Mouse (Mus musculus) cerebellum, adult 8-10 months (tissue): ENCODE measurements around the gene Sag.

ENCODE experiments used
- DNase-seq: peaks from one replicate; pipeline ENCODE4 v3.0.0; 2022

Sag gene

GRCm38 (mm10) chr1:87803576-87803975 is at the start of gene Sag:
Gene Sag, plus strand, starts transcription at chr1:87803680.
- DNase-seq, result no peak

- DNase-seq, result peak; percentile 92
Observed at GRCm38 (mm10) chr1:87755641-87756470, 47.6 kb upstream of the Sag start, which contains the start of gene Atg16l1. Gene Atg16l1, plus strand, starts transcription at chr1:87755870.

GRCm38 (mm10) chr1:87763821-87764220 is 39.7 kb upstream of the Sag start:
- DNase-seq, result no peak

DNA sequence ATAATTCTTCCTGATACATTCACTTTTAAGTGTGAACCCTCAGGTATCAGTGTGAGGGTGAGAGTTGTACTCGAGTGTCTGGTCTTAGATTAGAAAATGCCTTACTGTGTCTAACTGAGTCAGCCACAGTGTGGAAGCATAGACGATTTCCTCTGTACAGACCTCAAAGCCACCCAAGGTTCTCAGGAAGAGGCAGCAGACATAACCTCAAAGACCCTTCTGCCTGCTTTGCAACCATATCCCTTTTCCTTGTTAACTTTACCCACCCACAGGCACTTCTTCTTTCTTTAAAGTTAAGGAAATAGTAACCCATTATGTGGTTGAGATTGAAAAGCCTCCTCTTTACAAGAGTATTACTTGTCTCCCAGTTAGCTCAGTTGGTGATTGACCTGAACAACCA is 37.7 kb upstream of the Sag start:
- no peak for DNase-seq

- no peak for DNase-seq
Observed at GRCm38 (mm10) chr1:87766233-87766632, 37.2 kb upstream of the Sag start.

GRCm38 (mm10) chr1:87769263-87769662 is 34.2 kb upstream of the Sag start:
- no peak for DNase-seq

GRCm38 (mm10) chr1:87770486-87770885 is 33.0 kb upstream of the Sag start:
- DNase-seq, result no peak

DNA sequence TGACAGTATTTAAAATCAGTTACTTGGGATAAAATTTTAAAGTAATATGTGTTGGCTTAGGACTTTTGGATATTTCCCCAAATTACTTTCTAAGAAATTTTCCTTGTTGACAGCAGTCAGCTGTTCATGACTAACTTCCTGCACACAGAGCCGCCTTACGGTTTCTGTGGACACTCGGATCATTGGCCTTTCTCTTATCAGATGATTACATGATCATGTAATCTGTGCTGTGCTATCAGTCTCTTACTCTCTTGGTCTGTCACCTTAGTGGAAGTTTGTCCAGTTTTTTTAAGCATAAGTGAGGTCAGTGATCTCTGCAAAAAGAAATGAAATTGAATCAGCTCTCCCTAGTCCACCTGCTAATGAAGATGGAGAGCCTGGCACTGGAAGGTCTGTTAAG is 31.8 kb upstream of the Sag start:
- no peak for DNase-seq

DNA sequence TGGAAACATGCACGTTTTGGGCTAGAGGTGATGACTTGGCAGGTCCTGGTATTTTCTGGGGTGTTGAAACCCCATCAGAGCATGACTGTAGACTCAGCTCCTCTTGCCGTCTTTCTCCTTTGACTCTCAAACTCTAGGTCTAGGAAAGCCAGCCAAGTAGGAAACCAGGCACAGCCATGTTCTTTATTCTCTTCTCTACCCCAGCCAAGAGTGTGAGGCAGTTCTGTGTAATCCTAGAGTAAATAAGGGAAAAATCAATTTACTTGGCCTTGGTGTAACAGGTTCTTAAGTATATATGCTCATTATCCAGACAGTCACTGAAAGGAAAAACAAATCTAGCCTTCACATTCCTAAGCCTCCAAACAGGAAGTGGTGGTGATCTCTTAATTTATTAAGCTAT is 30.1 kb upstream of the Sag start:
- no peak for DNase-seq

DNA sequence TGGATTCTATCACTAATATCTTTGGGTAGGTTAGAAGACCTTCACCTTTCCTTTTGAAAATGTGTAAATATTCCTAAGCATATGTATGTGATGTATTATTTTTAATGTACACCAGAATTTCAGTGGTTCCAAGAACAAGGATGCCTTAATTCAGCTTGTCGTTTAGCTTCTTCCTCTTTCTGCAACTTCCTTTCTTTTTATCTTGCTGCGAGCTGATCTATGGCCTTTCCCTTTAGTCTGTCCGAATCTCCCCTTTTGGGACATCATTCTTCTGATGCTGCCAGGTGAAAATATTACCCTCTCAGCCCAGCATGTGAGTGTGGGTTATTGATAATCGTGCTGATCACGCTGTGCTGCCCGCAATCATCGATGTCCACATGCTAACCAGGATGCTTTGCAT is 28.6 kb upstream of the Sag start:
- DNase-seq, result no peak

DNA sequence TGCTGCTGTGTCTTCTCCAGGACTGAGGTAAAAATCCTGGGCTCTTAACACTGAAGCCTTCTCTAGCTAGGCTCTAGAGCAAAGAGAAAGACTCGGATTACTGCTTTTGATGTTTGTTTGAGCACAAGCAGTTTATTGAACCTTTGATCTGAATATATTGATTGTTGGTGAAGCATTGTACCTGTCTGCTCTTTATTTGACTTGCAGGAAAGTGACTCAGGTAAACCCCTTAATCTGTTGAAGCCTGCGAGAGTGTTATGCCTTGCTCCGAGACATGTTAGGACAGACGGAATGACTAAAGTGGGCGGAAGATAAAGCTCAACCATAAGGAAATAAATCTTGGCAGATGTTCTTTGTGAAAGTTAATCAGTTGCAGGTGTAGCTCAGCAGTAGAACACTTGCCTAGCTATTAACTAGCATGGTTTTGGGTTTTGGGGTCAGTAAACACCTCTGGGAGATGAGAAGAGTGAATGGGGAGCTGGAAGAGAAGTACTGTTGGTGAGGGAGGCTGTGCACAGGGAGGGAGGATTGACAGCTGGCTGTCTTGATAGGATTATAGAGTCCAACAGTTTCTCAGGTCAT is 24.2 kb upstream of the Sag start:
- DNase-seq, result no peak

DNA sequence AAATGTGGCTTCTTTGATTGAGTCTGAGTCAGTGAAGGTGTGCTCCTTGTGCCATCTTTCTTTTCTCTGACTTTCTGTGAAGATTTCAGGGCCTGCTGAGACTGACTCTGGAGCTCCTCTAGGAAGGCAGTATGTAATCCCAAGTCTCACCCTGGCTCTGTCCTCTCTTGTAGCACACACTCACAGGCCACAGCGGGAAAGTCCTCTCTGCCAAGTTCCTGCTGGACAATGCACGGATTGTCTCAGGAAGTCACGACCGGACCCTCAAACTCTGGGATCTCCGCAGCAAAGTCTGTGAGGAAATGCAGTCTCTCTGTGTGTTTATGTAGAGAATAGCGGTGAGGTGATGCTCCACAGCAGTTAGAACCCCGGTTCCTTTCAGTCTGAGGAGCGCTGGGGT is 17.8 kb upstream of the Sag start:
- no peak for DNase-seq

DNA sequence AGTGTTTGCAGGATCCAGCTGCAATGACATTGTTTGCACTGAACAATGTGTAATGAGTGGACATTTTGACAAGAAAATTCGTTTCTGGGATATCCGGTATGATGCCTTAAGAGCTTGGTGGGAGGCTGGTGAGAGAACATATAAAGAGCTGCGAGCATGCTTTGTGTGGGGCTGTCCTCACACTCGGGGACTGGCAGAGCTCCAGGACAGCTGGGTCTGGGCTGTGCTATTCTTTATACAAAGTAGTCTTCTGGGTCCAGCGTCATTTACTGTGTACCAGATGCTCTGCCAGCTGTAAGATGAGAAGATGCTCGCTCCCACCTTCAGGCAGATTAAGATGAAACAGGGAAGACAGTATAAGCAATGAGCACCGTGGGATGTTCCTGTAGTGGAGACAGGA is 17.2 kb upstream of the Sag start:
- DNase-seq, result no peak

GRCm38 (mm10) chr1:87789665-87790064 is 13.8 kb upstream of the Sag start:
- DNase-seq, result no peak

DNA sequence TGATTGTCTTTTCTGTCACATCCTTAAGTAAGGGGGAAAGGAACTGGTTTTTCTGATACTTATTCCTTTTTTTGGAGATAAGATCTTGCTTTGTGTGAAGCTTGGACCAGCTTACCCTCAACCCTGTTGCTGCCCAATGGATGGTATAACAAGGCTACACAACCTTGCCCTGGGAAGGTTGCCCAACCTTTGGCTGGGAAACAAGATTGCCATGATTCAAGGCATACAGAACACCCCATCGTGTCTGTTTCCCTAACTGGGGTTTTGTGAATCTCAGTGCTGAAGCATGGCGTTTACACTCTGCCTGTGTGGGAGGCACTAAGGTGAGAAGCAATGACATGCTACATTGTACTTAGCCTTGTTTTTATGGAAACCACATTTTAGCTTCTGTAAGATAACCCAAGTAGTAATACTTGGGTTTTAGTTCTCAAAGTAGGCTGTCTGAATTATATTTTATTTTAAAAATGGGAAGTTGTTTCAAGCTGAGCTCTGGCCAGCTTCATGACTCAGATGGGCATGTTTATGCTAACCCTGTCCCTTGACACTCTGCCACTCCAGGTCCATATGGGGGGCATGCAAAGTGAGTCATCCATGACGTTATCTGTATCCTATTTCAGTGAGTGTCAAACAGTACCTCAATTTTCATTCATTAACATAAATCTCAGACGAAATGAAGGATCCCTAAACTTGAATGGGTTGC is 10.9 kb upstream of the Sag start:
- no peak for DNase-seq

DNA sequence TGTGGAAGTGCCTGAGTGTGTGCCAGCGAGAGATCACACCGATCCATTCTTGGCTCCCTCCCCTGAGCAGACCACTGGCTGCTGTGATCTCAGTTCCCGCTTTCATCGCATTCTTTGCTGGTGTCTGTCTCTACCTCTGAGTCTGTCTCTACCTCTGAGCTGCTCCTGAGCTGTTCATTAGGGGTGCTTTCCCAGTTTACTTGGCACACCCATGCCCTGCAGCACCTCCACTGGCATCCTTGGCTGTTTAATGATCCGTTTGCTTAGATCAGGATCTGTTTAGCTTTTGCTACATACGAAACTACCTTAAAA is 10.4 kb upstream of the Sag start:
- no peak for DNase-seq

- no peak for DNase-seq
Observed at GRCm38 (mm10) chr1:87797702-87798101, 5.8 kb upstream of the Sag start.

GRCm38 (mm10) chr1:87798306-87798705 is 5.2 kb upstream of the Sag start:
- DNase-seq, result no peak

DNA sequence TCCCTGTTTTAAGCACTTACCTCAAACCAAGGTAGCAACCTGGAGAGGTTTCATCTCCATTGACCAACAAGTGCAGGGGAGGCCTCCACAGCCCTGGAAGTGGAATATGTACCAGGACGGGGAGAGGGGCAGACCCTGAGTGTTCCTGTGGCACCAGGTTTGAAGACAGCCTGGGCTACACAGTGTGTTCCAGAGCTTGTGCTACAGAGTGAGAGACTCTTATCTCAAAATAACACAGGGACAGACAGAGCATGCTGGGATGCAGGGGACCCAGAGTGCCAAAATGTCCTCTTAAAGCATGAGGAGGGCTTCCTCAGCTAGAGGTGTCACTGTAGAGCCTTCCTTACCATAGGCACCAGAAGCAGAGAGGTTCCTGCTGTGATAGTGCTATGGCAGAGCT is 4.3 kb downstream of the Sag start:
- no peak for DNase-seq

DNA sequence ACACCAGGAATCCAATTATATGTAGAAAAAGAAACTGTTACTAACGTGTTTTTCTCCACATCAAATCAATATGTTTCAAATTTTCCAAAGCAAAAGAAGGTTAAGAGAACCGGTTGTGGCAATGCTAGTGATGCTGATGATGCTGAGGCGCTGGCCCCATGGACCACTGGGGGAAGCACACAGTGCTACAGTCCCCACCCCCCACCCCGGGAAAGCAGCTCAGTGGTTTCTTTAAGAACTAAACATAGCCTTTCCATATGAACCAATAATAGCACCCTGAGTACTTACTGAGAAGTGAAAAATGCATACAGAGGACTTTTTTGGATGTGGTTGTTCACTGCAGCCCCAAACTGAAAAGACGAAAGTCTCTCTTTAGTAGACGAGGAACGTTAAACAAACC is 7.9 kb downstream of the Sag start:
- no peak for DNase-seq

DNA sequence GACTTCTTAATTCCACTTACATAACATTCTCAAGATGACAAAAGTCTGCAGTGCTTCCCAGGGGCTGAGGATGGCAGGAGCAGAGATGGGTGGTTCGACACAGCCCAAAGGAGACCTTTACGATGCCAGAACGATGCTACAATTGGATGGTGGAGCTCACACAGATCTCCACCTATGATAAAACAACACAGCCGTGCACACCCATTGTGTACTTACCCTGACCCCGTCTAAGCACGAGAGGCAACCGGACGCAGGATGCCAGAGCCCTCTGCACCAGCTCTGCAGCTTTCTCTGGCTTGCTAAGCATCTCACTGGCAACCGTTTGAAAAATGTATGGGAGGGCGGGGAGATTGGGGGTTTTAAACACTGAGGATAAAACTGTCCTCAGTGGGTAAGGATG is 8.6 kb downstream of the Sag start:
- DNase-seq, result no peak

GRCm38 (mm10) chr1:87813155-87813554 is 9.7 kb downstream of the Sag start:
- DNase-seq, result no peak

DNA sequence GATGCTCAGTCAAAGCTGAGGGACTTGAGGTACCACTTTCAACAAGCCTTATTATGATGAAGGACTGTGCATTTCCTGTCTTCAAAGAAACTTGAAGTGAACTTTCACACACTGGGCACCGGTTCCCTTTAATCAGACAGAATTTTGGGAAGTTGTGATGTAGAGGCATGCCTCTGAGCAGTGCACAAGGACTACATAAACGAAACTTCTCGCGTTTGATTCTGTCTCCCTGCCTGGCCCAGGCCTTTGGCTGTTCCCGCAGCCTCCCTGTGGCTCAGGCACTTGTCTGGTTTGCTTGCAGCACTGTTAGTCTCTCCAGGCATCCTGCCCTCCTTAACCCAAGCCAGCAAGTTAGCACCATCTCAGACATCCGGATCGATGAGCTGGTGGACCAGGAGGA is 10.2 kb downstream of the Sag start:
- no peak for DNase-seq

DNA sequence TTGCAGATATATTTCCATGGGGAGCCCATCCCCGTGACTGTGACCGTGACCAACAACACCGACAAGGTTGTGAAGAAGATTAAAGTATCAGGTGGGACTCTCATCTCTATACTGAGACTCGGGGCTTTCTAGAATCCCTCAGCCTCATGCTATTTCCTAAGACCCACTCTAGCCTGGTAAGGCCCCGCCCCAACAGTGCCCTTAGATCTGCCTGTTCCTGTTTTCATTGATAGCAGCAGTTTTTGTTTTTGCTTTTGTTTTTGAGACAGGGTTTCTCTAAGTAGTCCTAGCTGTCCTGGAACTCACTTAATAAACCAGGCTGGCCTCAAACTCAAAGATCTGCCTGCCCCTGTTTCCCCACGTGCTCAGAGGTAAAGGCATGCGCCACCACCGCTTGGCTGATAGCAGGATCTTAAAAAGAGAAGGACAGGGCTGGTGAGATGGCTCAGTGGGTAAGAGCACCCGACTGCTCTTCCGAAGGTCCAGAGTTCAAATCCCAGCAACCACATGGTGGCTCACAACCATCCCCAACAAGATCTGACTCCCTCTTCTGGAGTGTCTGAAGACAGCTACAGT is 21.0 kb downstream of the Sag start:
- no peak for DNase-seq
